8 mouse cellular contexts compared by ENCODE assay signal in the genomic region with DNA sequence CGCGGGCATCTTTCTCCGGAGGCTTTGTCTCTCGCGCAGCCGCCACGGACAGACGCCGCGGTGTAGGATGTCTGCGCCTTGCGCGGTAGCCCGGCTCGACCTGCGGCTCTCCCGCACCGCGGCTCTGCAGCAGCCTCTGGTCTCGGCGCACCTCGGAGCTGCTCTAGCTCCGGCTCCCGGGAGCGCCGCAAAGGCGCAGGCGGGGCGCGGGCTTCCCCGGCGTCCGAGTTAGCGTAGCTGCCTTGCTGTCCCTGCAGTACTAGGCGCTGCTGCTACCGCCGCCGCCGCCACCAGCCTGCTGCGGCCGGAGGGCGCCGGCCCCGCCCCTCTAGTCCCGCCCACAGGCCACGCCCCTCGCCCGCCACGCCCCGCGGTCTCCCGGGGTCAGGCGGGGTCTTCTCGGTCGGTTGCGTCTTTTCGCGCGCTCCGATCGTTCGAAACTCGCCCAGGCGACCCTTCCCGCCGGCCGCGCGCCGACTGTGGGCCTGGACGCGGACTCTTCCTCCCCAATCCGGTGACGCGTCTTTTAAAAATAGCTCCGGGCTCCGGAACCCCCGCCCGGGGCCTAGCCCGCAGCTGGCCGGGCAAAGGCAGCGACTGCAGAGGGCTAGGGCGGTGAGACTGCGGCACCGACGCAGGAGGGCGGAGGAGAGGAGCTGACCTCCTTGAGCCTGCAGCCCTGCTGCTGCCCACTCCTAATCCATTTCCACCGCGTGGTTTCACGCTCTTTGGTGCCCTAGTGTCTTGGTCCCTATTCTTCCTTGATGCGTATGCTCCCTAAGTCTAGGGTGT. TPM values are rescaled to one million over a fixed set of nuclear protein-coding genes. Genes with fewer than 3 reads are reported as not detected.
DNase-seq lines count a peak whose midpoint lies in the region; ATAC-seq and TF ChIP-seq lines count a peak whose summit lies in the region.

A gene (minus strand): TSS at position 352 of the 792 bp plus-strand sequence.

- intact Hi-C loops in left cerebral cortex, postnatal 14 days (cut with DNase I): no loop called here

- DNase-seq in adipocyte (ENCODE audit: low spot score): peak; percentile 36
- peak; percentile 89 for DNase-seq in gastrocnemius, postnatal 25 days
- DNase-seq in left cerebral cortex, postnatal 14 days (ENCODE audit: low spot score in 2 of 2): peak; percentile 79
- DNase-seq in right cerebral cortex, postnatal 10 days (ENCODE audit: low spot score in 2 of 2): peak; percentile 88 to 90
- DNase-seq in urinary bladder, postnatal 36 days (ENCODE audit: low spot score in 2 of 2): peak; percentile 69 to 72

- peak within 1 kb of the TSS; percentile 84 for H3K4me3 ChIP-seq in cortical plate, adult 2 months (ENCODE audit: insufficient read depth, low read length)

- no peaks in the 10 kb centered on the region for H3K4me1 ChIP-seq in cortical plate, adult 2 months (ENCODE audit: control insufficient read depth, insufficient read depth, low read length)

- ATAC-seq in inflammation-experienced regulatory T-cells, adult 6 months: peak; percentile 53
- peak; percentile 58 for ATAC-seq in megakaryocyte progenitor cell, adult 5-6 weeks (replicated peaks; ENCODE audit: poor library complexity)

- peak within 1 kb of the TSS; percentile 86 for H3K27ac ChIP-seq in cortical plate, adult 2 months (ENCODE audit: insufficient read depth, low read length)

- TF ChIP-seq CTCF in cortical plate, adult 2 months (IDR thresholded peaks at IDR 0.05; ENCODE audit: extremely low read depth, insufficient read depth, low read length): no peak

- peak; percentile 34; the same call in 1 of the 2 replicates for TF ChIP-seq POLR2A in cortical plate, adult 2 months (IDR thresholded peaks at IDR 0.05; ENCODE audit: extremely low read depth, insufficient read depth, low read length)

RNA-seq across cellular contexts. Expression of the gene that starts here (rescaled TPM):
- 26.5 and 26.6 TPM in 2 replicates for polyA plus RNA-seq in cortical plate, adult 2 months (2012; rRNA removed)
- under 1 TPM; 0.72 to 0.97 TPM for total RNA-seq in gastrocnemius, postnatal 25 days (2021)
- 10 to 100 TPM in 2 of 3 experiments, 1 to 10 TPM in 1; 9.6 to 20.2 (median 12.6) TPM for polyA plus RNA-seq in inflammation-experienced regulatory T-cells, adult 6 months (2017; shearing (Covaris generic))
- total RNA-seq in left cerebral cortex, postnatal 14 days (2021): 10 to 100 TPM; 40.0 to 43.9 TPM
- total RNA-seq in megakaryocyte progenitor cell, adult 5-6 weeks (2015): 3.3 and 5.5 TPM in 2 replicates
- 4.5 and 5.0 TPM in 2 replicates for total RNA-seq in megakaryocyte progenitor cell, adult 5-6 weeks (2017)

Comparison
In these comparisons a context has a peak if more than half of its experiments do, and no peak if none do; other contexts are left out.
1. Peak in every context shown above with its lines: DNase-seq, ATAC-seq, H3K4me3 ChIP-seq and H3K27ac ChIP-seq.
2. RNA of the gene that starts here (total RNA-seq): 40.0 to 43.9 TPM in left cerebral cortex, postnatal 14 days; 3.3 to 5.5 TPM in megakaryocyte progenitor cell, adult 5-6 weeks and 0.72 to 0.97 TPM in gastrocnemius, postnatal 25 days; every median in the first group is over 4 times any median in the second.
3. Peak in DNase-seq in gastrocnemius, postnatal 25 days; RNA of the gene not detected or under 1 TPM.
4. DNase-seq: peak in every context shown above with its lines; median percentile 89 in gastrocnemius, postnatal 25 days; 89 in right cerebral cortex, postnatal 10 days; 79 in left cerebral cortex, postnatal 14 days; 70 in urinary bladder, postnatal 36 days; 36 in adipocyte.